Mouse (Mus musculus) lung, embryonic 16.5 days (tissue): ENCODE measurements around the gene Actc1. TPM values are rescaled to one million over a fixed set of nuclear protein-coding genes. Genes with fewer than 3 reads are reported as not detected.

Experiments used
- ATAC-seq: fragments of 200-750 bp; cut with Nextera tagmentation; 2 replicates; pipeline ENCODE4 v1.8.0; 2017; ENCODE audit warnings: low read depth, mild to moderate bottlenecking, moderate library complexity
- H3K27ac ChIP-seq: fragments of 300-500 bp; sonication (generic); 2 replicates; pipeline ENCODE4 v1.5.1; 2014; ENCODE audit warnings: mild to moderate bottlenecking, control low read depth, low read length
- H3K27me3 ChIP-seq: fragments of 300-500 bp; sonication (generic); 2 replicates; pipeline ENCODE4 v1.6.1; 2014; ENCODE audit warnings: low read depth, low read length, mixed read lengths; ENCODE audit not compliant: control insufficient read depth, insufficient read depth
- H3K36me3 ChIP-seq: fragments of 300-500 bp; sonication (generic); 2 replicates; pipeline ENCODE4 v1.6.1; 2014; ENCODE audit warnings: low read length; ENCODE audit not compliant: control insufficient read depth, insufficient read depth
- H3K4me1 ChIP-seq: fragments of 300-500 bp; sonication (generic); replicated peaks from 2 replicates; pipeline ENCODE4 v1.6.1; 2014; ENCODE audit warnings: low read length, mixed read lengths; ENCODE audit not compliant: control insufficient read depth, insufficient read depth
- H3K4me2 ChIP-seq: fragments of 300-500 bp; sonication (generic); 2 replicates; pipeline ENCODE4 v1.6.1; 2014; ENCODE audit warnings: low read depth, low read length, control low read depth
- H3K4me3 ChIP-seq: fragments of 300-500 bp; sonication (generic); 2 replicates; pipeline ENCODE4 v1.5.1; 2014; ENCODE audit warnings: mild to moderate bottlenecking, low read length, control low read depth
- H3K9ac ChIP-seq: fragments of 300-500 bp; sonication (generic); 2 replicates; pipeline ENCODE4 v1.6.1; 2014; ENCODE audit warnings: low read length, control low read depth
- H3K9me3 ChIP-seq: fragments of 300-500 bp; sonication (generic); 2 replicates; pipeline ENCODE4 v1.6.1; 2016; ENCODE audit warnings: low read length; ENCODE audit not compliant: control insufficient read depth
- WGBS: fragments of 180-500 bp; shearing (Covaris S2); extraction: QIAGEN DNeasy Blood & Tissue Kit; methylation state at CpG from one replicate; pipeline ENCODE4 v1.1.7; 2014; 5-methylcytosine and 5-hydroxymethylcytosine counted together
- polyA plus RNA-seq: library from polyadenylated mRNA; unstranded; fragments of >200 nt; fragmentation: Nextera tagmentation; extraction: Ambion mirVana; gene quantifications from 2 replicates; pipeline ENCODE4 v1.2.1, GENCODE M21; 2015

Actc1 gene
- polyA plus RNA-seq, 1 experiment from 2014 or later: 403 TPM

- Histone ChIP-seq H3K27ac (no peak overlapping the region), H3K9ac (no peak overlapping the region), H3K36me3 (no peaks in the 10 kb centered on the region), H3K9me3 (no peaks in the 10 kb centered on the region), H3K4me2 (no peak overlapping the region), H3K4me1 (0 out of 2 replicates have a peak, but pooled peaks cover 4% of the 10 kb centered on the region), H3K27me3 (peaks cover 31% of the 10 kb centered on the region), H3K4me3 (no peak overlapping the region)
- 0 out of 2 replicates have a peak, but pooled peaks have one; percentile 34 for ATAC-seq
- 56% methylated on average over 4 of the region's 4 CpGs for WGBS
Observed at GRCm38 (mm10) chr2:114011838-114012237, 41.5 kb downstream of the Actc1 start.

- ATAC-seq: no peak
- Histone ChIP-seq H3K27me3 (peaks cover 12% of the 10 kb centered on the region), H3K36me3 (no peaks in the 10 kb centered on the region), H3K4me3 (no peak overlapping the region), H3K9me3 (no peaks in the 10 kb centered on the region), H3K9ac (no peak overlapping the region), H3K4me1 (0 out of 2 replicates have a peak, but pooled peaks cover under 1% of the 10 kb centered on the region), H3K4me2 (no peak overlapping the region), H3K27ac (no peak overlapping the region)
- 77% methylated on average over 2 of the region's 2 CpGs for WGBS
Observed at GRCm38 (mm10) chr2:114008321-114008720, 45.0 kb downstream of the Actc1 start.

GRCm38 (mm10) chr2:113997484-113997883 lies 55.9 kb downstream of the Actc1 start:
- Histone ChIP-seq H3K27ac (no peak overlapping the region), H3K4me2 (no peak overlapping the region), H3K36me3 (no peaks in the 10 kb centered on the region), H3K27me3 (no peaks in the 10 kb centered on the region), H3K4me1 (no peaks in the 10 kb centered on the region), H3K9me3 (no peaks in the 10 kb centered on the region), H3K9ac (no peak overlapping the region), H3K4me3 (no peak overlapping the region)
- no peak for ATAC-seq
- 36% methylated on average over 8 of the region's 8 CpGs for WGBS

Other genes with a start within 250 kb of the Actc1 start
- 1.0 and 2.2 TPM in 2 replicates for gene Scg5, start 224.4 kb downstream of the Actc1 start, polyA plus RNA-seq
- gene Arhgap11a, start 204.9 kb downstream of the Actc1 start, polyA plus RNA-seq: 26.7 and 28.3 TPM in 2 replicates
- 0.05 and 0.14 TPM in 2 replicates for gene Gjd2, start 39.9 kb downstream of the Actc1 start, polyA plus RNA-seq
- gene Aqr, start 133.5 kb upstream of the Actc1 start, polyA plus RNA-seq: 34.6 and 38.5 TPM in 2 replicates
- 3.3 and 3.6 TPM in 2 replicates for gene Zfp770, start 147.9 kb upstream of the Actc1 start, polyA plus RNA-seq